Mouse (Mus musculus) erythroblast, embryonic 14.5 days (primary cell): ENCODE measurements around the gene Adgrl2. TPM values are rescaled to one million over a fixed set of nuclear protein-coding genes. Genes with fewer than 3 reads are reported as not detected.

Experiments
- H3K27me3 ChIP-seq: 2 replicates; pipeline ENCODE4 v1.6.1; 2012; ENCODE audit warnings: inconsistent platforms; ENCODE audit not compliant: control insufficient read depth
- H3K36me3 ChIP-seq: 2 replicates; pipeline ENCODE4 v1.6.1; 2012; ENCODE audit warnings: mild to moderate bottlenecking, inconsistent platforms; ENCODE audit not compliant: control insufficient read depth
- H3K4me1 ChIP-seq: 2 replicates; pipeline ENCODE4 v1.6.1; 2012; ENCODE audit warnings: inconsistent platforms; ENCODE audit not compliant: control insufficient read depth
- H3K4me3 ChIP-seq: replicated peaks from 2 replicates; pipeline ENCODE3; 2012; ENCODE audit warnings: moderate library complexity, mild to moderate bottlenecking, inconsistent platforms
- H3K9me3 ChIP-seq: 2 replicates; pipeline ENCODE4 v1.6.1; 2012; ENCODE audit warnings: low read length, inconsistent platforms, mixed read lengths; ENCODE audit not compliant: control insufficient read depth
- GATA1 ChIP-seq: IDR thresholded peaks from 2 replicates; pipeline ENCODE4 v1.6.1; 2012; ENCODE audit warnings: low read length, inconsistent platforms, mixed read lengths
- TAL1 ChIP-seq: IDR thresholded peaks from 3 replicates; pipeline ENCODE4 v1.6.1; 2012; ENCODE audit warnings: low read length, inconsistent platforms, mixed read lengths
- polyA plus RNA-seq: library from polyadenylated mRNA; stranded (reverse); fragments of >175 nt; gene quantifications from 2 replicates; pipeline ENCODE4 v1.2.3, GENCODE M21; 2012

Gene Adgrl2
- polyA plus RNA-seq, 1 experiment = 0.01 TPM

DNA sequence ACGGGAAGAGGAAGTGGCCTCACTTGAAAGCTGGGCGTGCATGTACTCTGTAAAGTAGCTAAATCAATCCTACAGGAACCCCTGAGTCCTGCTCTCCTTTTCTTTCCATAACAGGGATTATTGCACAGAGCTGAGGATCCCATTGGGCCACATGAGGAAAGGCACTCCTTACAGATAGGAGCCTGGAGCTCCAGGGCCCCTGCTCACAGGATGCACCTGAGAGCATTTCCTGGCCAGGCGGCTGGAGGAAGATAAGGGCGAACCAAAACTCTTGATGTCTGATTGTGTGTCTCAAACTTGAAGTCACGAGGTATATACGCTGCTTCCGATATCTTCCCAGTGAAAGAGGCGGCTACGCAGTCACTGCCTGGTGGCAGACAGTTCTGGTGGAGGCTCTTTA is 183.4 kb downstream of the Adgrl2 start:
- TF ChIP-seq GATA1 = no peak
- TF ChIP-seq TAL1 = no peak
- Histone ChIP-seq H3K4me1 (no peaks in the 10 kb centered on the region), H3K9me3 (peaks cover 2% of the 10 kb centered on the region; the same call in 1 of the 2 replicates), H3K36me3 (no peaks in the 10 kb centered on the region), H3K27me3 (no peaks in the 10 kb centered on the region), H3K4me3 (no peak overlapping the region)

DNA sequence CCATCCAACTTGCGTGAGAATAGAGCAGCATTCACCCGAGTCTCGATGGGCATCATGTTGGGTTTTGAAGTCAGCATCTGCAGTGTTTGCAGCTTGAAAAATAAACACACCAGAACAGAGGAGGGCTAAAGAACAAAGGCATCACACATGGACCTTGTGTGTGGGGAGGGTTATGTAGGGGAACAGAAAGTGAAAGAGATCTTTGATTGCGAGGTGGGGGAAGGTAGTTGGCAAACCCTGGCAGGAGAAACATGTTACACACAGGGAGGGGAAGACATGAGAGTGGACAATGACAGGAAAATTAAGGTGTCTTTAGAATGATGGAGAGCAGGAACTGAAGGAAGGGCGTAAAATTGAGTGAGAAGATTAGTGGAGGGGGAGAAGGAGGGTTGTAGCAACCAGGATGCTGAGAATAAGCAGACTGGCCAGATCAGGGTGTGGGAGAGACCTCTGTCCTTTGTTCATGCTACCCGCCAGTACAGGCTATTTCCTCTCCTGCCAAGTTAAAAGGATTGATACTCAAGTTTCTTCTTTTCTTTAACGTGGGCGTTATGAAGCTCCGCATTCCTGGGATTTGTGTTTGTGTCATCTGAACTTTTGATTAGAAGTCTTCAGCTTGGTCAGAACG is 197.0 kb downstream of the Adgrl2 start:
- no peak overlapping the region for H3K4me3 ChIP-seq
- H3K27me3 ChIP-seq = no peaks in the 10 kb centered on the region
- no peak for TF ChIP-seq TAL1
- TF ChIP-seq GATA1 = no peak
- H3K4me1 ChIP-seq = no peaks in the 10 kb centered on the region
- no peaks in the 10 kb centered on the region for H3K36me3 ChIP-seq
- H3K9me3 ChIP-seq = peaks cover 5% of the 10 kb centered on the region

DNA sequence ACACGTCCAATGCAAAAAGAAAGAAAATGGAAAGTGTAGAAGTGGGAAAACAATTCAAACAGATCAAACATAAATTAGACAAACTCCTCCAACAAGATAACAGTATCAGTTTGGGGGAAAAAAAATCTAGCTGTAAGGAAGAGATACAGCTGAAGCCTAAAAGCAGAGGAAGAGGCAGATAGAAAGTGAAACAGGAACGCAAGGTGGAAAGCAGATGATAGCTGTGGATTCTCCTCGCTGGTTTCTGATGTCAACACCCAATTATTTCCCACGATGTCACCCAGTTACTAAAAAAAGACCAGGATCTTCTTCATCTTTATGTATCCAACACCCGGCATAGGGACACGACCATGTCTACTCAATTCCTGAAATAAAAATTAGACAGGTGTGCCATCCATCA is 220.0 kb downstream of the Adgrl2 start:
- H3K36me3 ChIP-seq = no peaks in the 10 kb centered on the region
- no peaks in the 10 kb centered on the region for H3K27me3 ChIP-seq
- H3K4me1 ChIP-seq = no peaks in the 10 kb centered on the region
- TF ChIP-seq GATA1 = no peak
- TF ChIP-seq TAL1 = no peak
- no peak overlapping the region for H3K4me3 ChIP-seq
- no peaks in the 10 kb centered on the region for H3K9me3 ChIP-seq
